Mouse (Mus musculus) thymus, adult 2 months (tissue): Measurements from ENCODE around the gene Zbtb48. TPM values are rescaled to one million over a fixed set of nuclear protein-coding genes. Genes with fewer than 3 reads are reported as not detected.

ENCODE experiments used
- DNase-seq: peaks from one replicate; pipeline ENCODE4 v3.0.0; 2021
- H3K27ac ChIP-seq: fragments of 200-500 bp; 2 replicates; pipeline ENCODE4 v1.5.1; 2012; ENCODE audit warnings: low read length, control low read depth; ENCODE audit not compliant: control insufficient read depth, insufficient read depth
- H3K27me3 ChIP-seq: fragments of 200-500 bp; 2 replicates; pipeline ENCODE4 v1.6.1; 2012; ENCODE audit warnings: mild to moderate bottlenecking, low read length, moderate library complexity, mixed read lengths; ENCODE audit not compliant: control insufficient read depth, insufficient read depth
- H3K36me3 ChIP-seq: fragments of 200-500 bp; 2 replicates; pipeline ENCODE4 v1.6.1; 2012; ENCODE audit warnings: mild to moderate bottlenecking, low read length, moderate library complexity; ENCODE audit not compliant: control insufficient read depth, insufficient read depth
- H3K4me1 ChIP-seq: fragments of 200-500 bp; replicated peaks from 2 replicates; pipeline ENCODE4 v1.6.1; 2012; ENCODE audit warnings: low read length; ENCODE audit not compliant: control insufficient read depth, insufficient read depth
- H3K4me3 ChIP-seq: fragments of 200-500 bp; 2 replicates; pipeline ENCODE4 v1.5.1; 2012; ENCODE audit warnings: mild to moderate bottlenecking, low read length, control low read depth, moderate library complexity; ENCODE audit not compliant: control insufficient read depth, insufficient read depth
- CTCF ChIP-seq: fragments of 200-500 bp; IDR thresholded peaks from 2 replicates; pipeline ENCODE4 v1.5.1; 2012; ENCODE audit warnings: mild to moderate bottlenecking, control low read depth, low read length, moderate library complexity, borderline replicate concordance; ENCODE audit not compliant: control insufficient read depth, poor library complexity, insufficient read depth; ENCODE audit errors: extremely low read depth
- POLR2A ChIP-seq: fragments of 200-500 bp; IDR thresholded peaks from 2 replicates; pipeline ENCODE4 v1.6.1; 2012; ENCODE audit warnings: mild to moderate bottlenecking, low read length, control low read depth, moderate library complexity; ENCODE audit not compliant: control insufficient read depth, poor library complexity, insufficient read depth; ENCODE audit errors: extremely low read depth
- WGBS: fragments of 180-500 bp; shearing (Covaris S2); methylation state at CpG from one replicate; pipeline ENCODE4 v1.1.7; 2018; 5-methylcytosine and 5-hydroxymethylcytosine counted together
- polyA plus RNA-seq: library from polyadenylated mRNA; depleted of rRNA; stranded (reverse); fragments of >200 nt; gene quantifications from 2 replicates; pipeline ENCODE4 v1.2.3, GENCODE M21; 2012

Zbtb48 gene
- polyA plus RNA-seq, 1 experiment: 31.2 TPM

DNA sequence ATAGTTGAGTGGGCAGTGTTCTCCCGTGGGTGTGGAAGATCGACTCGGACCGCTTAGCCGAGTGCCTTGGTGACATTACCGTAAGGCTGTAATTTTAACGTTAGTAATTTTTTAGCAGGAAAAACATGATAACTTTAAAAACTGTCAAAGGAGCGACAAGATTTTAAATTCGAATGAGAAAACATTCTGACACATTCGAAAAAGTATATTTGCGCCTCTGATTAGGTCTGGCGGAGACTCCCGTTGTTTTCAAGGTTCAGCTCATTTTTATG is 30.6 kb downstream of the Zbtb48 start:
- 1% methylated on average over 13 of the region's 13 CpGs for WGBS
- H3K4me3 ChIP-seq: peak overlapping the region; percentile 77

DNA sequence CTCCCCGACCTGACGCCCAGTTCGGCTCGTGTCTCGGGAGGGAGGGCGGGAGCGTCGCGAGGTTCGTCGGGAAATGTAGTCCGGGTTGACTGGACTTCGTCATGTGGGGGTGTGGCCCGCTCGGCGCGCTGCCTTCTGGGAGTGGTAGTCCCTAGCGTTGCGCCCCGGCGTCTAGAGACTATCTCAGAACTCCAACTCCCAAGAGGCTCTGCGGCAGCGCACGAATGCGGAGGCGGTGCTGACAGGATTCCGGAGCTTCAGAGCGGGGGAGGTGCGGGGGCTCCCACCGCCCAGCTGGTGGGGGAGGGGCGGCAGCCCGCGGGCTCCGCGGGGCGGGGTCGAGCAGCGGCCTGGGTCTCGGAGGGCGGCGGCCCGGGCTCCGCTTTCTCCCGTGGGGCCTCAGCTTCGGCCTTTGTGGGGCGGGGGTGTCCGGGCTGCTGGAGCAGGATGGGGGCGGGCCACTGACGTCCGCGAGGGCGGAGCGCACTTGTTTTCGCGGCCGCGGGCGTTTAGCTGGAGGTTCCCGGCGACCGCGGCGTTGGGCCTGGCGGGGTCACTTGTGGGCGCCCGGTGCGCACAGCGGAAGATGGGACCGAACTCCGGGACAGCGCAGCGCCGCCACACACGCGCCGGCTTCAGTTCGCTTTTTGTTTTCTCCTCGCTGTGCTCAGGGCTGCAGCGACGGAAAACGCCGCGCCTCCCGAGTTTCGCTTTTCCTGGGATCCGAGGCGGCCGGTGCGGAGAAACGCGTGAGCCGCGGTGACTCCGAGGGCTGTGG is 31.1 kb downstream of the Zbtb48 start, which contains the start of gene Phf13:
Gene Phf13 (minus strand): TSS at position 86 of the 778 bp plus-strand sequence.
- Histone ChIP-seq H3K27me3 (peaks cover 7% of the 10 kb centered on the region; the same call in 1 of the 2 replicates), H3K27ac (no peak within 1 kb of the TSS), H3K4me3 (peak within 1 kb of the TSS; percentile 97), H3K4me1 (peaks cover 9% of the 10 kb centered on the region), H3K36me3 (peaks cover 4% of the 10 kb centered on the region; the same call in 1 of the 2 replicates)
- TF ChIP-seq POLR2A: no peak
- TF ChIP-seq CTCF: no peak; the same call in 1 of the 2 replicates
- DNase-seq: peak; percentile 99
- under 1% methylated on average over 94 of the region's 94 CpGs for WGBS

More for the DNA sequence above, 30.6 kb downstream of the Zbtb48 start:
- no peak overlapping the region for H3K27ac ChIP-seq
- peaks cover 7% of the 10 kb centered on the region; the same call in 1 of the 2 replicates for H3K27me3 ChIP-seq
- H3K4me1 ChIP-seq: peaks cover 9% of the 10 kb centered on the region
- TF ChIP-seq POLR2A (no peak), CTCF (no peak)
- no peaks in the 10 kb centered on the region for H3K36me3 ChIP-seq
- DNase-seq: no peak

DNA sequence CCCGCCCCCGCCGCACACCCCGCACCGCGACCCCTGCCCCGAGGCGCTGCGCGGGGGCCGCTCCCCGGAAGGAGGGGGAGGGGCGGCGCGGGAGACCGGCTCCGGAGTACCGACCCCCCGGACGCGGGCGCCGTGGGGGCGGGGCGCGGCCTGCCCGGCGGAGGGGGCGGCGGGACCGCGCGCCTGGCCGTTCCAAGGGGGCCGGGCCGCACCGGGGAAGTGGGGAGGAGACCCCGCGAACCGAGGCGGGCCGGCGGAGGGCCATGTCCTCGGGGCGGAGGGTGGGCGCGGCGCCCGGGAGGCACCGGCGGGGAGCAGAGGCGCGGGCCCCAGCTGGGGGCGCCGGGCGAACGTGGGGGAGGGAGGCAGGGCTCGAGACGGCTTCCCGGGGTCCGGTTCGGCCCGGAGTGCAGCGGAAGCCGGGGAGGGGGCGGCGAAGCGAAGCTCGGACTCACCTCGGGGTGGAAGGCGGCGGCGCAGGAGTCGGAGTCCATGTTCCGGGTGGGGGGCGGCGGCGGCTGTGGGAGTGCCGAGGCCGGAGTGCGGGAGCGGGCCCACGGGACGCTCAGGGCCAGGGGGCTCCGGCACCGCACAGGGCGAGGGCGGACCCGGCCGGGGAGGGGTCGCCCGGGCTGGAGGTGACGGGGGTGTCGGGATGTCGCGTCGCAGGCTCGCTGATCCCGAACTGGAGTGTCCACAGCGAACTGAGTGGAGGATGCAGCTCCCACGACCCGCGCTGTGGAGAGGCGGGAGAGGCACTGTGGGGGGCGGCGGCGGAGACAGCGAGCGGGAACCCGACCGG is 31.9 kb downstream of the Zbtb48 start:
- Histone ChIP-seq H3K27ac (no peak overlapping the region), H3K4me1 (peaks cover 9% of the 10 kb centered on the region), H3K27me3 (peaks cover 7% of the 10 kb centered on the region; the same call in 1 of the 2 replicates), H3K4me3 (peak overlapping the region; percentile 97), H3K36me3 (peaks cover 9% of the 10 kb centered on the region; the same call in 1 of the 2 replicates)
- peak; percentile 58 for DNase-seq
- TF ChIP-seq POLR2A: no peak
- peak; percentile 8; the same call in 1 of the 2 replicates for TF ChIP-seq CTCF
- WGBS: 1% methylated on average over 88 of the region's 111 CpGs

DNA sequence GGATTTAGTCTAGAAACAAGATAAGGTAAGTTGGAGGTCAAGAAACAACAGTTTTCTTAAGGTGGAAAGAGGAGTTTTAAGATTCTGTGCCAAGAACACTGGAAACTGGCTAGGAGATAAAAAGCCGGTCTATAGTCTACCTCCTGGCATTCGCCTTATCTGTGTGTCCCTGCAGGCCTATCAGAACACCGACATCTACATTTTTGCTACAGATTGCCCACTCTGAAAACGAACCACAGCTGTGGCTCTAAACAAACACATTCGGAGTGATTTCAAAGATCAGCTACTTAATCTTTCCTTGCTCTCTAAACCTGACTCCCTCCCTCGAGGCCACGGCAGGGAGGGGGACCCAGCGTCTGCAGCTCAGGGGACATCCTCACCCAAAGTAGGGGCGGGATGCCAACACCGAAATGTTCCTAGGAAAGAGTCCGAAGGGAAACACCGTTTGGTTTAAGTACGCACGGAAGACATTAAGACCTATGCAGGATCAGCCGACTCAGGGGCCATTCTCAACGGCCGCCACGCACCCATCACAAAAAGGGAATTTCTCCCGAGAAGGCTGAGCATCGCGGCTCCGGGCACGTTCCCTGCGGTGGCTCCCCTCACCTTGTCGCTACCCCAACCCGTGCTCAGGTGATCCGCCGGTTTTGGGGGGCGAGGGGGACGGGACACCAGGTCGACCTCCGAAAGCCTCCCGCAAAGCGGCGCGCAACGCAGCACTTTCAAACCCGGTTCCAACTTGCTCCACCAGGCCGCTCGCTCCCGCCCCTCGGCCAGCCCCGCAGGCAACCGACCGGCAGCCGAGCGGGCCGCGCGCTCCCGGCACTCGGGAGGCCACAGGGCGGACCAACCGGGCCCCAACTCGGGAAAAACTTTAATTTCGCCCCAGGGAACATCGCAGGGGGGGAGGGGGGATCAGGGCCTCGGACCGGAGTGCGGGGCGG is 33.0 kb downstream of the Zbtb48 start:
- peak overlapping the region; percentile 97 for H3K4me3 ChIP-seq
- H3K27ac ChIP-seq: no peak overlapping the region
- peaks cover 9% of the 10 kb centered on the region for H3K4me1 ChIP-seq
- WGBS: 10% methylated on average over 61 of the region's 61 CpGs
- H3K27me3 ChIP-seq: peaks cover 7% of the 10 kb centered on the region; the same call in 1 of the 2 replicates
- DNase-seq: no peak
- TF ChIP-seq CTCF: 0 out of 2 replicates have a peak, but pooled peaks have one; percentile 28
- TF ChIP-seq POLR2A: no peak
- peaks cover 9% of the 10 kb centered on the region; the same call in 1 of the 2 replicates for H3K36me3 ChIP-seq

DNA sequence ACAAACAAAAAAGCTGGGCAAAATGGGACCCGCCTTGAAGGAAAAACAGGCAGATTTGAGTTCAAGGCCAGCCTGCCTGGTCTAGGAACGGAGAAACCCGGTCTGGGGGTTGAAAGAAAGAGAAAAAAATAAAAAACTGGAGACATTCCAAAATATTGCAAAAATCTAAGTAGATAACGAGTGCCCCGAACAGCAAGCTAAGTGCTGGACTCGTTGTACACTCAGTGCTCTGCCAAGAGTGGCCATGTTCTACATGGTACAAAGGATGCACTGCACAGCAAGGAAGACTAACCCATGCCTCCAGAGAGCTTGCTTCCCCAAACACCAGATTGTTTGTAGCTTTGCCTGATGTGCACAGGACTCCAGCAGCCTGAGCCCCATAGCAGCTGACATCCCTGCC is 34.4 kb downstream of the Zbtb48 start:
- H3K27ac ChIP-seq: no peak overlapping the region
- DNase-seq: no peak
- H3K36me3 ChIP-seq: peaks cover 9% of the 10 kb centered on the region; the same call in 1 of the 2 replicates
- 94% methylated on average over 6 of the region's 6 CpGs for WGBS
- peaks cover 17% of the 10 kb centered on the region for H3K4me1 ChIP-seq
- H3K27me3 ChIP-seq: peaks cover 7% of the 10 kb centered on the region; the same call in 1 of the 2 replicates
- no peak for TF ChIP-seq POLR2A
- no peak for TF ChIP-seq CTCF
- H3K4me3 ChIP-seq: no peak overlapping the region

DNA sequence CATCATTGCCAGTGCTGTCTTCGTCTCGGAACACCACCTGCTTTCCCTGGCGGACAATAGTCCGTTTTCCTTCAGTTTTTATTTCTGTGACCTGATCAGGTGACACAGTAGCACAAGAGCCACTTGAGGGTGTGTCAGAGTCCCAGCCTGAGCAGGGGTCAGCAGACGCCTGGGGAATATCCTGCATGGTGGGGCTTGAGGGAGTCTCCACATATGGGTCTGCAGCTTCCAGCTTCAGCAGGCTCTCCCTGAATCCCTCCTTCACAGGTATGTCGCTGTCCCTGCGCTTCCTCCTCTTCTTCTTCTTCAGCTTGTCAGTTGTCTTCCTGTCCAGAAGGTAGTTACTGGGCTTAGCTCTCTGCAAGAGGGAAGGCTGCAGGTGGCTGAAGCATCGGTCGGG is 35.4 kb downstream of the Zbtb48 start:
- Histone ChIP-seq H3K4me3 (no peak overlapping the region), H3K27ac (no peak overlapping the region), H3K36me3 (peaks cover 9% of the 10 kb centered on the region; the same call in 1 of the 2 replicates), H3K27me3 (peaks cover 7% of the 10 kb centered on the region; the same call in 1 of the 2 replicates), H3K4me1 (peaks cover 23% of the 10 kb centered on the region)
- DNase-seq: no peak
- TF ChIP-seq CTCF: no peak
- 97% methylated on average over 9 of the region's 9 CpGs for WGBS
